Mouse (Mus musculus) testis, postnatal 14 days (tissue): Measurements from ENCODE around the gene Fau.
A peak's percentile ranks its signal among the peaks of the same experiment; 100 is the strongest.

Experiments used
- DNase-seq: peaks from one replicate; pipeline ENCODE4 v3.0.0; 2021; ENCODE audit warnings: low spot score

Fau gene

DNA sequence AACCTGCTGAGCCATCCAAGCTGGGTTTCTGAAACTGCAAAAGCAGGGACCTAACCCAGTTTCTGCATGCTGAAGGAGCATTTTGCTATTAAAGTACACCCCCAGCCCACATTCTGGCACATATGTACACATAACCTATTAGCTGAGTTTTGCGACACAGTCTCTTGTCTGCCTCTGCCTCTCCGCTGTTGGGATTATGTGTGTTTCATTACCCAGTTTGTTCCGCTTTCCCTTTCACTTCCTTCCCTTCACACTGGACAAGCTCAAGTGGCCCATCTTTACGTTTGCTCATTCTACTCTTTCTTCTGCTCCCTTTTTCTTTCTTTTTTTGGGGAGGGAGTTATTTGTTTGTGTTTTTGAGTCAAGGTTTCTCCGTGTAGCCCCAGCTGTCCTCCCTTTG is 16.2 kb downstream of the Fau start:
- DNase-seq: no peak

DNA sequence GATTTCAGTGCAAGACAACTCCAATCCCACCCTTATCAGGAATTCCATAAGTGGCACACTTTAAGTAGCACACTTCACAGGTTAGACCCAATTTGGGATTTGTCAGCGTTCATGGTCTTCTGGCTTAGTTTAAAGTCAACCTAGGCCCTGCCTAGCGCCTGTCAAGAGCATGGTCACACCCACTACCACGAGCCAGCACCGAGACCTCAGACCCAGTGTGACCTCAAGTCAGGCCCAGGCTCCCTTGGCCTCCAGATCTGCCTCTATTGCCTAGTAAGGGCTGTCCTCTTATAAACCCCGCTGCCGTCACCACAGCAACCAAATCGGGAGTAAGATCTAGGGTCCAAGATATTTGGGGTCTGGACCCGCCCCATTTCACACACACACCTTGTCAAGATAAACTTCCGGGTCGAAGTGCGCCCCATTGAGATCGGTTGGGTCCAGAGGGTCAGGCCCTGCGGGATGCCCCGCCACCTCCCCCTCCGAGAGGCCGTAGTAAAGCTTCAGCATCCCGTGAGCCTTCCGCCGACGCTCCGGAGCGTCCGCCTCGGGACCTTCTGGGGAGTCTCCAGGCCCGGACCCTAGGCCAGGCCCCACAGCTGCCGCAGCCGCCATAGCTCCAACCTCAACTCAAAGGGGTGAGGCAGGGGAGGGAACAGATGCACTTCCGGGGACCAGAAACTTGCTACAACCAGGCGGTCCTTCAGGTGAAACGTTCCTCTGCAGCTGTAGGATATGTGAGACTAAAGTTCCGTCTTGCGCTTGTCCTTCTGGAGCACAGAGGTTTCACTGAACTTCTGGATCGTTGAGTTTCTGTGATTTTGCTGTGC is 19.1 kb downstream of the Fau start, which contains the start of gene Vps51:
Vps51 (minus strand) TSS at position 668 of the 830 bp plus-strand sequence.
- peak; percentile 90 for DNase-seq

DNA sequence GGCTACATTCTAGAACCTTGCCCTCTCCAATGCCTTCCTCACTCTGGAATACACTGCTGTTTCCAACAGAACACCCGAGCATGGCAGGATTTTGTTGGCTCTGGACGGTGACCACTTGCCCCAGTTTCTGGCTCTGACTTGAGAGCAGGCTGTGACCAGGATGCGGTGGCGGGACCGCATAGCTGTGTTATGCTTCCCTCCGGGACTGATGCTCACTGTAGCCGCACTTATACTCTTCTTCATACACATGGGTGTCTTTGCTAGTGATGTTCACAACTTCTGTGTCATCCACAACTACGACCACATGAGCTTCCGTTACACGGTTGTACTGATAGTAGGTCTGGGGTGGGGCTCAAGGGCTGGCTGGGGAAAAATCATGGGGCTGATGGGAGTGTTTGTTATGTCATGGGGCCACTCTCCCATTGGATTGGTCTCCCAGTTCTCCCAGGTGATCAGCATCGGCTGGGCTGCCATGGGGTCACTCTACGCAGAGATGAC is 22.4 kb downstream of the Fau start, which contains the start of gene Tmem262:
Tmem262 (plus strand) TSS at position 51 of the 498 bp plus-strand sequence.
- DNase-seq: no peak

DNA sequence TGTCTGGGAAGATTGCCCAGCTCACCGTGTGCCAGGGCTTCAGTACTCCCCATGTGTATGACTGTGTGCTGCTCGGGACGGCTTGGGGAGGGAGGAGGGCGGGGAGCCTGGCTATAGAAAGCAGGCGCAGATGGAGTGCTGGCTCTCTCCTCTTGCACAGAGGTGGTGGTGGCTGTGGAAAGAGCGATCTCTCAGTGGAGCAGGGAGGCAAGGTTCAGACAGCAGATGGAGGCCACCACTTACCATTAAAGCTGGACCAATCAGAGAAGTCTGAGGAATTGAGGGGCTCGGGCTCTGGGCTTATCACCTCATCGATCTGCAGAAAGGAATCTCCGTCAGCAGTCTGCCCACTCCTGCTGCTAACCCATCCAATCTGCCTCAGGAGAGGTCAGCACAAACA is 24.5 kb downstream of the Fau start, which contains the start of gene Gm28374:
Gm28374 (minus strand) TSS at position 101 of the 400 bp plus-strand sequence.
- DNase-seq: no peak

DNA sequence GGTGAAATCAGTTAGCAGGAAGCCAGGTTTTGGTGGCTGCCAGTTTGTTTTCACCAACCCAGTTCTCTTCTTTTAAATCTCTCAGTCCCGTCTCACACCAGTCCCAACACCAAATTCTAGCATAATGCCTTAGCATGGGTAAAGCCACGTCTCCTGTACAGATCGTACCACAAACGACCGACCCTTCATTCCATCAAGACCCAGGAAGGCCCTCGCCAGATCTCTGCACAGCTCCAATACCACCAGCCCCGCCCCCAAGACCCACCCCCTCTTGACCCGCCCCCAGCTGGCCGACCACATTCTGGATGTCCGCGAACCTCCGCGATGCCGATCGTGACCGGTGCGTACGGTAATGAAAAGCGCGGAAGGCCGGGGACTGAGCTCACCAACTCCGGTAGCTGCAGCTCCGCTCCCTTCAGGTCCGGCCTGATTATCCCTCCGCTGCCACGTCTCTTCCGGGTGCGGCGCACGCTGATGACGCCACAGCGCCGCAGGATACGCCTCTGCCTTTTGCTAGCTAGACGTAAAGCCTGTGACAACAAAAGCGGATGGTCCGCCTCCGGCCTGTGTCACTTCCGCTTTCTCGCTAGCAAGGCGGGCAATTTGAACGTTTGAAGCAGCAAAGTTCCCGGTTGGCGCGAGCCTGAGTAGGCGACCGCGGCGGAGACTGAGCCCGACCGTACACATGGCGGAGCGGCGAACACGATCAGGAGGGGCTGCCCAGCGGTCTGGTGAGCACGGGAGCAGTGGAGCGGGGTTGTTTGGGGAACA is 27.0 kb downstream of the Fau start, which contains the start of the genes Zfpl1 and Cdca5:
Zfpl1 (minus strand) TSS at position 479 of the 771 bp plus-strand sequence.
Cdca5 (plus strand) TSS at position 506 of the 771 bp plus-strand sequence.
- DNase-seq: peak; percentile 97

DNA sequence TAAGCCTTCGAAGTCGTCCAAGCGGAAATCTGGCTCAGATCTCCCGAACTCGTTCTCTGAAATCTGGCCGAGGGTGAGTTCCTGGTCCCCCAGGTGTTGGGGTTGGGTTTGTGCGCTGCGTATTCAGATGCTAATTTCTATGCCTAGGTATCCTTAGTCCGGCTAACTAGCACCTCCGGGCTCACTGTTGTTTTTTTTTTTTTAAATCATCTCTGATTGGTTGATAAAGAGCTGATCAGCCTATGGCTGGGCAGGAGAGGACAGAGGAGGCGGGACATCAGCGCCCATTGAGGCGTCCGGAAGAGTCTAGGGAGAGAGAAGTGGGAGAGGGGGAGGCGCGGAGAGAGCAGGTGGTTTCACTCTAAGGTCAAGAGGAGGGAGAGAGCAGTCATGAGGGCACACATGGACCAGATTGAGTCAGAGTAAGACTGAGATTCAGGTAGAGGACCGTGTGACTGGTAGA is 27.8 kb downstream of the Fau start:
- peak; percentile 75 for DNase-seq

DNA sequence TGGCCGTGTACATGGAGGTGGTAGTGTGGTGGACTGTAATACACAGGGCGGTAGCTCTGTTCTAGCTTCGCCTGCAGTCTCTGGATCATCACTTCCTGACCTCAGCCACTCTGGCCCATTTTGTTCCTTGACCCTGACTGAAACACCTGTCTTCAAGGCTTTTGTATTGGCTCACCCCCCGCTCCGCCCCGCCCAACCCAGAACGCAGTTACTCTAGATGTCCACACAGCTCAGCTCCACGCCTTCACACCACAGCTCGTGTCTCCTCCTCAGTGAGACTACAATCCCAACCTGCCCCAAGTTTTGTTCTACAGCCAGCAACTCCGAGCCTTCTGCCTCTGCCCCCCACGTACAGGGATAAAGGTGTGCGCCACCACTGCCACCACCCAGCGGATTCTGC is 31.2 kb downstream of the Fau start:
- DNase-seq: no peak

DNA sequence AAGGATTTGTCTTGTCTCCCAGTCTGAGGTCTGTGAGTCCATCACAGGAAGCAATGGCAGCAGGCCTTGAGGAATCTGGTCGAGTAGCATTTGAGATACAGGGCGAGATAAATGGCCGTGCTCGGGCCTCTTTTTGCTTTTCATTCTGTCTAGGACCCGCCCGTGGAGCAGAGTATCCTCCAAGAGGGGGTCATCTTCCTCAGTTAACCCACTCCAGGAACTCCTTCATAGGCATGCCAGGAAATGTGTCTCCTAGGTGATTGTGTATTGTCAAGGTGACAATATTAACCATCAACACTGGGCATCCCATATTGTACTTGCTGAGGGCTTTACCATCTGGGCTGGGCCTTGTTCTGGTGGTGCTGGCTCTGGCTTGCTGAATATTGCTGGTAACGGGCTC is 36.5 kb downstream of the Fau start, which contains the start of gene AC131692.1:
AC131692.1 (plus strand) TSS at position 301 of the 400 bp plus-strand sequence.
- DNase-seq: no peak

DNA sequence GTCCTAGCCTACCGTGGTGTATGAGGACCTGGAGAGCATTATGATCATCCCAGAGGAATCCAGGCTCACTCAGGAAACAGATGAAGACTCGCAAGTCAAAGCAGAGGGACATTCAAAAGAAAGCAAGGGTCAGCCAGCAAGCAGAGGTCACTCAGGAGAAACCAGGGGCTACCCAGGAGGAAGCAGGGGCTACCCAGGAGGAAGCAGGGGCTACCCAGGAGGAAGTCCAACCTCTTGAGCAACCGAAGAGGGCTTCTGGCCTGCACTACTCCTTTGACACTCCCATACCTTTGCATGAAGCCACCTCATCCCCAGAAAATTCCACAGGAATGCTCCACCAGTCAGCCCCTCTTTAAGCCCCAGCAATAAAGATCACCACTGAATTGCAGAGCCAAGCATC is 40.2 kb downstream of the Fau start:
- DNase-seq: no peak

DNA sequence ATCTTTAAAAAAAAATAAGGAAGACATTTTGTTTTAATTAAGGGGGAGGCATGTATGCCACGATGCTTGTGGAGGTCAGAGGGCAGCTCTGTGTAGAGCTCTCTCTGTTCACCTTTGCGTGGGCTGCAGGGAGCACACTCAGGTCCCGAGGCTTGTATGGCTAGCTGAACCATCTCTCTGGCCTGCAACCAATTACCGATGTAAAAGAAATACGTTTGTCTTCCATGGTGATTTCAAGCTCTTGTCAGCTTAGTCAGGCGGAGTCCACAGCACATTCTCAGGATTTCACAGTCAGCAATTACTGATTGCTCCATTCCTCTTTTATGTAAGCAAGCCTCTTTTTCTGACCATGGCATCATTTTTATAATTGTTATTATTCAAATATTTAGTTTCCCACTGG is 43.5 kb downstream of the Fau start:
- no peak for DNase-seq

DNA sequence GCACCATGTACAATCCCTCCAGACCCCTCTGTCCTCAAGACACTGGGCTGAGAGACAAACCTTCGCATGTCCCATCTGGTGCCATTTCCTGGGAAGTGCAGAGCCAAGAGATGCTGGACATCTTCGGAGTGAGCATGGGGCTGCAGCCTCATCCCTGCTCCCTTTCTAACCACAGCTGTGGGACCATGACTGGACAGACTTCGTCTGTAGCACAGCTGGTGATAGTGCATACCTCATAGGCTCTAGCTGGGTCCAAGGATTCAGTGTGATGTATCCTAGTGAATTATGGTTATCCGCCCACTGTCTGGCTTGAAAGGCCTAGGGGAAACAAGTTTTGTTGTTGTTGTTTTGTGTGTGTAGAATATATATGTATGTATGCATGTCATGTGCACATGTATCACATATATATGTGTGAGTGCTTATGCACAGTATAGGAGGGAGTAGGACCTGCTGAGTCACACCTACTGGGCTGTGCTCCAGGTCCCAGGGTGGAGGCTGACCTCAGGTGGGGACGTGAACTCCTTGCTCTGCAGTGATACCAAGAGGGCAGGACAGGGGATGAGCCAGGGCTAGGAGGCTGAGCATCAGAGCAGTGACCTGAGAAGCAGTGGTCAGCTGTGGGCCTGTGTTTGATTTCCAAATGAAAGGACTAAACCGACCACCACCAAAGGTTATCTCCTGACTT is 44.7 kb downstream of the Fau start:
- no peak for DNase-seq

DNA sequence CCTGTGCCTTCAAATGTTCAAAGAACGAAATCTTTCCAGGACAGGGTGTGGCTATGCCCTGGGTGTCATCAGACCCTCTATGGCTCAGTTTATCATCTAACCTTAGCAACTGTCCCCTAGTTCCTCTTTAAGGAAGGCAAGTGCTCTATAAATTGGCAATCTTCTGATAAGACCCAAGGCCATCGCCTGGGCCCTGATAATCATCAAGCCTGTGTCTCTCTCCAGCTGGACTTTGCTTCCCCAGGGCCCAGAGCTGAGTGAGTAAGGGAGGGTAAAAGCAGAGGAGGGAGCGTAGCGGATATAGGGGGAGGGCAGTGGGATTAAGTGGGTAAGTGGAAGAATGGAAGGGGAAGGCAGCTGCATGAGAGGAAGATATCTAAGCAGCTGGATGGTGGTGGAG is 46.8 kb downstream of the Fau start:
- no peak for DNase-seq

DNA sequence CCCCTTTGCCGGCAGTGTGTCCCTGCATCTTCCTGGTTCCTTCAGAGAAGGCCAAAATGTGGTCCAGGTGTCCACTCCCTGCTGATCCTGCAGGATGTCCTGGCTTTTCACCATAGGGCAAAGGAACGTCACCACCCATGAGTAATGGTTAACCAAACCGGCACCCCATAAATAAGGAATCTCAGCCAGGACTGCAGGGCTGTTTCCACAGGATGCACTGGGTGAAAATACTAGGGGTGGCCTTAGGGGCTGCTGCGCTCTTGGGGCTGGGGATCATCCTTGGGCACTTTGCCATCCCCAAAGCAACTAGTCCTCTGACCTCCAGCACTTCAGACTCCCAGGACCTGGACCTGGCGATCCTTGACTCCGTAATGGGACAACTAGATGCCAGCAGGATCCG is 47.9 kb downstream of the Fau start, which contains the start of gene Naaladl1:
Naaladl1 (plus strand) TSS at position 197 of the 400 bp plus-strand sequence.
- DNase-seq: no peak
